Mouse (Mus musculus): ENCODE data around the gene C1qtnf4.

GRCm38 (mm10) chr2:90846171-90846570, 39.5 kb upstream of the C1qtnf4 start:
- TF ChIP-seq CTCF (conservative IDR thresholded peaks at IDR 0.05 in 1 of 2, IDR thresholded peaks at IDR 0.05 in 1 of 2; ENCODE audit: low read depth in 2 of 2, low read length in 2 of 2) (no peak), NELFE (IDR thresholded peaks at IDR 0.05; ENCODE audit: low read depth, low read length) (no peak), POLR2A (IDR thresholded peaks at IDR 0.05; ENCODE audit: low read depth, low read length) (no peak), TBP (conservative IDR thresholded peaks at IDR 0.05; ENCODE audit: low read depth, low read length) (no peak; the same call in 1 of the 2 replicates), MAFK (IDR thresholded peaks at IDR 0.05; ENCODE audit: insufficient replicate concordance, low read length) (no peak), EP300 (IDR thresholded peaks at IDR 0.05; ENCODE audit: low read length) (no peak), ZC3H11A (IDR thresholded peaks at IDR 0.05; ENCODE audit: low read depth, low read length) (no peak), BHLHE40 (IDR thresholded peaks at IDR 0.05; ENCODE audit: low read depth, low read length) (no peak)
